Mouse (Mus musculus): Measurements from ENCODE around the gene Rab3gap2. TPM values are rescaled to one million over a fixed set of nuclear protein-coding genes. Genes with fewer than 3 reads are reported as not detected.

The Rab3gap2 gene
- total RNA-seq, 2 experiments from 2014 or later, result 64.9 to 67.7 TPM

- no peak for DNase-seq (ENCODE audit: low spot score in 2 of 2)
Measured at GRCm38 (mm10) chr1:185217966-185218365, 14.0 kb downstream of the Rab3gap2 start.

GRCm38 (mm10) chr1:185226889-185227288 is 23.0 kb downstream of the Rab3gap2 start:
- no peak for DNase-seq (ENCODE audit: low spot score in 2 of 2)

- no peak for DNase-seq (ENCODE audit: low spot score in 2 of 2)
Measured at GRCm38 (mm10) chr1:185227766-185228165, 23.8 kb downstream of the Rab3gap2 start.

DNA sequence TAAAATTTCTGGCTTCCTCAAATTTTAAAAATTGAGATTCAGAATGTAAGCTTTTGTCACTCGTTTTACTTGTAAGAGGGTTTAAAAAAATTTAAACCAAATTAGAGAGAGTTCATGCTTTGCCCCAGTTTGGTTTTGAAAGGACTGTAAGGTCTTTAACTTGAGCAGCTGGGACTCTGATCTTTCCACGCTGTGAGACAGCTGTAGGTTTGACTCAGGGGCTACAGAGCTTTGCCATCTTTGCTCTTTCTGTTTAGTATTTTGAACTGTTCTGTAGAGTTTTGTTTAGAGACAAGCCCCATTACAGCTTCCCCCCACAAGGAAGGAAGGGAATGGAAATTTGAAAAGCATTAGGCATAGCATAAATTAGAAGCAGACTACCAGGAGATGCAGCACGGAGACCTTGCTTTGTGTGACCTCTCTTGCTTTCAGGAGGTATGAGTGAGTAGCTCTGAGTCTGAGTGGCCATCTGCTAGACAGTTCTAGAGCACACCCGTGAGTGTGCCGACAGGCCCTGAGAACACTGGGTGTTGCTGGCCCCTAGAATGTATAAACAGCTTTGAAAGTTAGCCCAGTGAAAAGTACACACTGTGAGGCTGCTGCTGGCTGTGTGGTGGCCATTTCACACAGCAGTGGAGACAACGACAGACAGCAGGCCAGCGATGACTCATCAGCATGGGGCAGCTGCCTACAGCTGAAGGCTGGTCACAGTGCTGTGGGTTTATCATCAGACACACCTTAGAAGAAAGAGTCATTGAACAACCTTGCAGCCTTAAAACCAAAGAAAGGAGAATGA is 25.7 kb downstream of the Rab3gap2 start:
- no peak for DNase-seq (ENCODE audit: low spot score in 2 of 2)

DNA sequence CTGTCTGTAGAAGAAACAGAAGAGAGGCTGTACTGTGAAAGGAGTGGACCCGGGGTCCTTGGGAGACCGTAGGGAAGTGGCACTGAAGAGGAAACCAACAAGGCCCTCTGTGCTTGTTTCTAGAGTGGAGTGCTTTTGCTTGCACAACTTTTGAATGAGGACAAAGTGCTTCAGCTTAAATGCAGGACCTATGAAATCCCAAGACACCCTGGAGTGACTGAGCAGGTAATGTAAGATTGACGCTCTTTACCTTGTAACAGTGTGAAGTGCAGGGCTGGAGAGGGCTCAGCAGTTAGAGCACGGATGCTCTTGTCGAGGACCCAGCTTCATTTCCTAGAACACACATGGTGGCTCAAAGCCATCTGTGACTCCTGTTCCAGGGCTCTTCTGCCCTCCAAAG is 31.9 kb downstream of the Rab3gap2 start:
- no peak for DNase-seq (ENCODE audit: low spot score in 2 of 2)

GRCm38 (mm10) chr1:185236530-185236929 is 32.6 kb downstream of the Rab3gap2 start:
- no peak for DNase-seq (ENCODE audit: low spot score in 2 of 2)

GRCm38 (mm10) chr1:185243013-185243412 is 39.1 kb downstream of the Rab3gap2 start:
- DNase-seq (ENCODE audit: low spot score in 2 of 2), result peak in 1 of 2 experiments; percentile 63

GRCm38 (mm10) chr1:185245456-185245855 is 41.5 kb downstream of the Rab3gap2 start:
- DNase-seq (ENCODE audit: low spot score in 2 of 2), result no peak

DNA sequence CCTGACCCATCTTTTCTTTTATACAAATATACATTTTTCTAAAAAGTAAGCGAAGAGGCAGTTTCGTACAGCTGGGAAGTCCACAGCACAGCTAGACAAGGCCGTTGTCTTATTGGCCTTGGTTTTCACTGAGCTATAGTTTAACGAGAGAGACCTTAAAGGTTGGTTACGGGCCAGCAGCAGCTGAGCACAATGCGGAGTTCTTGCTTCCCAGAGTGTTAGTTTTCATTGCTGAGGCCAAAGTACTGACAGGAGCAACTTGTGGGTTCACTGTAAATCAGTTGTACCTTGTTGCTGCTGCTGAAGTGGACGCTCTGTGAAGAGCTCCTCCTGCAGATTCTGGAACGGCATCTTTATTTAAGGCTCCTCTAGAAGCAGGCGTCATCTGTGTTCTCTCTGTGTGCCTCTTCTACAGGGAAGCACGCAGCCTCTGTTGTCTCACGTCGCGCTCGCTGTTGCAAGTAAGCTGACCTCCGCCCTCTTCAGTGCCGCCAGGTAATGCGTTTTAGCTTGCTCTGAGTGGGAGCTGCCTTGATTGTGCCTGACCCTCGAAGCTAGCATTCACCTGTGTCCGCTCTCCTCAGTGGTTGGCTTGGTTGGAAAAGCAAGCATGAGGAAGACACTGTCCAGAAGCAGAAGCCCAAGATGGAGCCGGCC is 43.6 kb downstream of the Rab3gap2 start:
- no peak for DNase-seq (ENCODE audit: low spot score in 2 of 2)

- DNase-seq (ENCODE audit: low spot score in 2 of 2), result no peak
Measured at GRCm38 (mm10) chr1:185248728-185249127, 44.8 kb downstream of the Rab3gap2 start.

DNA sequence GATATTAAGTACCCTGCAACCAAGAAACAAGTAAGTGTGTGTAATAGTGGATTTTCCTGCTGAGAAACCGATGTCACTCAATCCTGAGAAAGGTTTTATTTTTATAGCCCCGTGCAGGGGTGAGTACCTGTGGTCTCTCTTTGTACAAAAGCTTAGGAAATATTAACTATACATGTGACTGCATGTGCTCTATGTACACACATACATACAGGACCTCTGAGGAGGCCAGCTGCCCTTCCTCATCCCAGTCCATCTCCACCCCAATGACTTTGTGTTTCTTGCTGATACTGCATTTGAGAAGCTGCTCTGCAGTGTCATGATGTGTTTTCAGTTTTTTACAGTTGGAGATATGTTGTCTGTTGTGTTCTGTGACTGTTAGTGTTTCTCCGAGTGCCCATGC is 48.4 kb downstream of the Rab3gap2 start:
- DNase-seq (ENCODE audit: low spot score in 2 of 2), result no peak

DNA sequence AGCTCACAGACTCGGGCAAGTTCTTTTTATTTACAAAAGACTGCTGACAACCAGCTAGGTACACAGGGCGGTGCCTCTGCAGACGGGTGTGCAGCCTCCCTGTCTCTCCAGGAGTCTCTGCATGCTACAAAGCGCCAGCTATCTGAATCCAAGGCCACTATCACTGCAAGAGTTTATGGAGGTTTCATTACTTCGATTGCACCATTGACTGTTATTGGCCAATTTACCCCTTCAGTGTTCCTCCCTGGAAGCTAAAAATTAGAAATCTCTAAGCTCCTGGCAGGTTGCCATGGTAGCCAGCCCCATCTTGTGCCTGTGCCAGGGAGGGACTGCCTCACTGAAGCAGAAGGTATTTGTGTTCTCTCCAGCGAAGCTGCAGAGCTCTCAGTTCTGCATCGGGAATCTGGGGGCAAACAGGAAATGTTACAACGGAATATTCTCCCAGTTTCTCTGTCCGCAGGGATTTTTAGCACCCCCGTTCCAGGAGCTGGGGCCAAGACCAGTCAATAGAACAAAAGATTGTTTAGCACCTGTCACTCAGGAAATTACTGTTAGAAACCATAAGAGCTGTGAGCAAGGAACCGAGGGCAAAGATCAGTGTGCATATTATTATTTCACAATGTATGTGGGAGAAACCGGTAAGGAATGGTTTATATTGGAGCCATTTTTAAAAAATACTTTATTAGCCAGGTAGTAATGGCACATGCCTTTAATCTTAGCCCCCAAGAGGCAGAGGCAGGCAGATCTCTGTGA is 49.4 kb downstream of the Rab3gap2 start:
- DNase-seq (ENCODE audit: low spot score in 2 of 2), result peak; percentile 85 to 89

DNA sequence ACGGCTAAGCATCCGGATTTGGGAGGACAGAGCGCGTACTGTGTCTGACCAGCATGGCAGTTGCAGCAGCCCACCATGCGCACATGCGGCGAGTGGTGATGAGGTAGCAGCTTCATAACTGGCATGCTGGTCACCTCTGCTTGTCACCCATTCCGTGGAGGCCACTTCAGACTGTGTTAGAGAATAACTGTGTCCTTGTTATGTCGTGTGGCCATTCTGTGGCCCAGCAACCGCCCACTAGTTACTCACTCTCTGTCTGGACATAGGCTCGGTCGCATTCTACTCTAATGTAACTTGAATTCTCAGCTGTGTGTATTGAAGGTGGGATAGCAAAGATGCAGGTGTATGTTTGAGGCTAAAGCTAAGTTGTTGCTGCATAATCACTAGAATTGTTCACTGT is 51.4 kb downstream of the Rab3gap2 start:
- DNase-seq (ENCODE audit: low spot score in 2 of 2), result no peak

GRCm38 (mm10) chr1:185256753-185257152 is 52.8 kb downstream of the Rab3gap2 start:
- DNase-seq (ENCODE audit: low spot score in 2 of 2), result no peak

GRCm38 (mm10) chr1:185262565-185262964 is 58.6 kb downstream of the Rab3gap2 start:
- peak in 1 of 2 experiments; percentile 42 for DNase-seq (ENCODE audit: low spot score in 2 of 2)

DNA sequence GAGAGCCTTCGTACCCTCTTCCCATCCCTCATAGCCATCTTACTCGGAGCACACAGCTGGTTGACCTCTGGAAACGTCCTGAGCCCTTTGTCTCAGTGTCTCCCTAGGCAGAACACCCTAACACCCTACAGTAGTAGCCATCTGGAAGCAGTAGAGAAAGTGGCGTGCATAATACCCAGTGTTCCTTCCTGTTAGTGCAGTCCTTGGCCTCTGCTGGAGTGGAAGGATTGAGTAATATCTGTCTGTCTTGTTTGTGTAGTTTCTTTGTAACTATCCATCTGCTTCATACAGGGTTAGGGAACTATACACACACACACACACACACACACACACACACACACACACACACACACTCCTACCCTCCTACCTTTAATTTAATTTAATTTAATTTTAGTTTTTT is 64.8 kb downstream of the Rab3gap2 start:
- DNase-seq (ENCODE audit: low spot score in 2 of 2), result no peak

- DNase-seq (ENCODE audit: low spot score in 2 of 2), result no peak
Measured at GRCm38 (mm10) chr1:185270403-185271097, 66.6 kb downstream of the Rab3gap2 start.

GRCm38 (mm10) chr1:185271373-185271772 is 67.5 kb downstream of the Rab3gap2 start:
- DNase-seq (ENCODE audit: low spot score in 2 of 2), result no peak

DNA sequence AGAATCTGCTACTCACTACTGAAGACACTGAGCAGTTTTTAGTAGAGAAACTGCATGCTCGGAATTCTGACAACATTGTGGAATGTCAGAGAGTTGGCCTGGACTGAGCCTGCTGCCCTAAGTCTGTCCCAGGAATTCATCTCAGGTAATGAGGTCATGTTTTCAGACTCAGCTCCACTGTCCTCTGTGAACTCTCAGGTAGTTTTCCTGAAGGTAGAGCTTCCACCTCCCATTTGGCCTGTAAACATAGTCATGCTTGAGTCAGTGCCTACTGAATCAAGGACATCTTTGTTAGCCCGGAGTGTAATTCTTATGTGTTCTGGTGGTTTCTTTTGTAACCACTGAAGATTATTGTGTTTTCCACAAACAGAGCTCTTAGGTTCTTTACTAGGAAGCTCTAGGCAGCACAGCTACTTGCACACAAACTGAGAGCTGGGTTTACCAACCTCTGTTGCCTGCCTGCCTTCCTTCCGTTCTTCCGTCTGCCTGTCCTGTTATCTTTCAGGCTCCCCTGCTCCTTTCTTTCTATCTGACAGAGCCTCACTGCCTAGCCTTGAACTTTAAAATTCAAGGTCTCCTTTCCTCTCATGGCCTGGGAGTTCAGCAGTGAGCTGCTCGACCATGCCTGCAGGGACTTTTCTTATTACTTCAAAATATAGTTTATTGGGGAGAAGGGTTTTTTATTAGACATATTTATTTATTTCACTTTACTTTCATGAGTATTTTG is 71.1 kb downstream of the Rab3gap2 start:
- DNase-seq (ENCODE audit: low spot score in 2 of 2), result no peak

- no peak for DNase-seq (ENCODE audit: low spot score in 2 of 2)
Measured at GRCm38 (mm10) chr1:185275976-185276375, 72.1 kb downstream of the Rab3gap2 start.

DNA sequence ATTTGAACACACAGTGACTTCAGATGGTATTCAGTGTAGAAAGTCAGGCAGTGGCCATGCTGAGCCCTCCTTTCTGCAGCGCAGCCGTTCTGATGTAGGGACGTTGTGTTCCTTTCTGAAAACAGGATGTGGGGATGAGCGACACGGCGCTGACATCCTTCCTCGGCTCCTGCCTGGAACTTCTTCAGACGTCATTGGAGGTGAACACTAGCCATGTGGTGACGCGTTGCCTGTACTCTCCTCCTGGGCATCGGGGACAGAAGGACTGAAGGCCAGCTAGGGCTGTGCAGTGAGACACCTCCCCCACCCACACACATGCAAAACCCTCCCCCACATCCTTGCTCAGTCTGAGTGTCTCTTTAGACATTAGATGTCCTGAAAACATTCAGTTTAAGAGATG is 73.1 kb downstream of the Rab3gap2 start:
- DNase-seq (ENCODE audit: low spot score in 2 of 2), result no peak

Data from layer of hippocampus, adult 18-20 months (tissue).